Mouse (Mus musculus): ENCODE measurements around the gene Rbm6. TPM values are rescaled to one million over a fixed set of nuclear protein-coding genes. Genes with fewer than 3 reads are reported as not detected.

The Rbm6 gene
- polyA plus RNA-seq, 1 experiment from 2014 or later, result 140 TPM

- ATAC-seq, result no peak
Observed at GRCm38 (mm10) chr9:107890260-107890659, 17.2 kb upstream of the Rbm6 start.

GRCm38 (mm10) chr9:107888267-107888850 lies 15.3 kb upstream of the Rbm6 start:
- Histone ChIP-seq H3K4me2 (ENCODE audit: low read length) (peak overlapping the region; percentile 71), H3K27ac (ENCODE audit: low read length) (peak overlapping the region; percentile 69), H3K9me3 (ENCODE audit: control insufficient read depth, low read length) (no peaks in the 10 kb centered on the region), H3K9ac (replicated peaks; ENCODE audit: low read depth, low read length) (peak overlapping the region; percentile 85), H3K4me3 (replicated peaks; ENCODE audit: low read length) (peak overlapping the region; percentile 84), H3K4me1 (replicated peaks; ENCODE audit: control insufficient read depth, insufficient read depth, low read length) (peaks cover 14% of the 10 kb centered on the region), H3K36me3 (ENCODE audit: control insufficient read depth, insufficient read depth) (no peaks in the 10 kb centered on the region), H3K27me3 (replicated peaks; ENCODE audit: control insufficient read depth, insufficient read depth, low read length) (0 out of 2 replicates have a peak, but pooled peaks cover 2% of the 10 kb centered on the region)
- ATAC-seq, result peak; percentile 72
- under 1% methylated on average over 18 of the region's 18 CpGs for WGBS

More at GRCm38 (mm10) chr9:107890260-107890659, 17.2 kb upstream of the Rbm6 start:
- Histone ChIP-seq H3K27me3 (replicated peaks; ENCODE audit: control insufficient read depth, insufficient read depth, low read length) (0 out of 2 replicates have a peak, but pooled peaks cover 2% of the 10 kb centered on the region), H3K4me1 (replicated peaks; ENCODE audit: control insufficient read depth, insufficient read depth, low read length) (peaks cover 14% of the 10 kb centered on the region), H3K27ac (ENCODE audit: low read length) (no peak overlapping the region), H3K36me3 (ENCODE audit: control insufficient read depth, insufficient read depth) (no peaks in the 10 kb centered on the region), H3K9me3 (ENCODE audit: control insufficient read depth, low read length) (no peaks in the 10 kb centered on the region), H3K4me2 (ENCODE audit: low read length) (no peak overlapping the region), H3K4me3 (replicated peaks; ENCODE audit: low read length) (no peak overlapping the region), H3K9ac (replicated peaks; ENCODE audit: low read depth, low read length) (no peak overlapping the region)
- 94% methylated on average over 6 of the region's 6 CpGs for WGBS

GRCm38 (mm10) chr9:107887804-107888266 lies 14.8 kb upstream of the Rbm6 start, which contains the start of gene Mon1a:
Mon1a (plus strand) TSS chr9:107888151.
- 0 out of 2 replicates have a peak, but pooled peaks cover 2% of the 10 kb centered on the region for H3K27me3 ChIP-seq (replicated peaks; ENCODE audit: control insufficient read depth, insufficient read depth, low read length)
- peak within 1 kb of the TSS; percentile 69 for H3K27ac ChIP-seq (ENCODE audit: low read length)
- no peaks in the 10 kb centered on the region for H3K36me3 ChIP-seq (ENCODE audit: control insufficient read depth, insufficient read depth)
- H3K4me1 ChIP-seq (replicated peaks; ENCODE audit: control insufficient read depth, insufficient read depth, low read length), result peaks cover 14% of the 10 kb centered on the region
- no peaks in the 10 kb centered on the region for H3K9me3 ChIP-seq (ENCODE audit: control insufficient read depth, low read length)
- peak within 1 kb of the TSS; percentile 85 for H3K9ac ChIP-seq (replicated peaks; ENCODE audit: low read depth, low read length)
- peak within 1 kb of the TSS; percentile 71 for H3K4me2 ChIP-seq (ENCODE audit: low read length)
- under 1% methylated on average over 28 of the region's 28 CpGs for WGBS
- peak; percentile 97 for ATAC-seq
- peak within 1 kb of the TSS; percentile 84 for H3K4me3 ChIP-seq (replicated peaks; ENCODE audit: low read length)

- Histone ChIP-seq H3K9me3 (ENCODE audit: control insufficient read depth, low read length) (no peaks in the 10 kb centered on the region), H3K4me3 (replicated peaks; ENCODE audit: low read length) (no peak overlapping the region), H3K36me3 (ENCODE audit: control insufficient read depth, insufficient read depth) (no peaks in the 10 kb centered on the region), H3K27me3 (replicated peaks; ENCODE audit: control insufficient read depth, insufficient read depth, low read length) (no peaks in the 10 kb centered on the region), H3K9ac (replicated peaks; ENCODE audit: low read depth, low read length) (no peak overlapping the region), H3K4me1 (replicated peaks; ENCODE audit: control insufficient read depth, insufficient read depth, low read length) (no peaks in the 10 kb centered on the region), H3K4me2 (ENCODE audit: low read length) (no peak overlapping the region), H3K27ac (ENCODE audit: low read length) (no peak overlapping the region)
- 68% methylated on average over 4 of the region's 4 CpGs for whole genome bisulfite sequencing
- ATAC-seq, result no peak
Observed at GRCm38 (mm10) chr9:107880411-107880810, 7.4 kb upstream of the Rbm6 start.

GRCm38 (mm10) chr9:107872350-107873098 lies 513 bp downstream of the Rbm6 start:
- H3K27ac ChIP-seq (ENCODE audit: low read length), result peak overlapping the region; percentile 94
- H3K4me1 ChIP-seq (replicated peaks; ENCODE audit: control insufficient read depth, insufficient read depth, low read length), result peaks cover 16% of the 10 kb centered on the region
- H3K4me3 ChIP-seq (replicated peaks; ENCODE audit: low read length), result peak overlapping the region; percentile 92
- no peaks in the 10 kb centered on the region for H3K36me3 ChIP-seq (ENCODE audit: control insufficient read depth, insufficient read depth)
- H3K4me2 ChIP-seq (ENCODE audit: low read length), result peak overlapping the region; percentile 79
- ATAC-seq, result peak; percentile 100
- no peaks in the 10 kb centered on the region for H3K9me3 ChIP-seq (ENCODE audit: control insufficient read depth, low read length)
- no peaks in the 10 kb centered on the region for H3K27me3 ChIP-seq (replicated peaks; ENCODE audit: control insufficient read depth, insufficient read depth, low read length)
- peak overlapping the region; percentile 98 for H3K9ac ChIP-seq (replicated peaks; ENCODE audit: low read depth, low read length)
- under 1% methylated on average over 76 of the region's 80 CpGs for whole genome bisulfite sequencing

- Histone ChIP-seq H3K27me3 (replicated peaks; ENCODE audit: control insufficient read depth, insufficient read depth, low read length) (no peaks in the 10 kb centered on the region), H3K9ac (replicated peaks; ENCODE audit: low read depth, low read length) (no peak overlapping the region), H3K36me3 (ENCODE audit: control insufficient read depth, insufficient read depth) (no peaks in the 10 kb centered on the region), H3K4me3 (replicated peaks; ENCODE audit: low read length) (no peak overlapping the region), H3K4me1 (replicated peaks; ENCODE audit: control insufficient read depth, insufficient read depth, low read length) (peaks cover 6% of the 10 kb centered on the region), H3K4me2 (ENCODE audit: low read length) (no peak overlapping the region), H3K27ac (ENCODE audit: low read length) (no peak overlapping the region), H3K9me3 (ENCODE audit: control insufficient read depth, low read length) (no peaks in the 10 kb centered on the region)
- no peak for ATAC-seq
- WGBS, result 100% methylated on average over 2 of the region's 2 CpGs
Observed at GRCm38 (mm10) chr9:107866081-107866480, 7.0 kb downstream of the Rbm6 start.

- 83% methylated on average over 1 of the region's 1 CpGs for WGBS
- Histone ChIP-seq H3K4me1 (replicated peaks; ENCODE audit: control insufficient read depth, insufficient read depth, low read length) (peaks cover 2% of the 10 kb centered on the region), H3K27ac (ENCODE audit: low read length) (no peak overlapping the region), H3K4me3 (replicated peaks; ENCODE audit: low read length) (no peak overlapping the region), H3K9ac (replicated peaks; ENCODE audit: low read depth, low read length) (no peak overlapping the region), H3K36me3 (ENCODE audit: control insufficient read depth, insufficient read depth) (no peaks in the 10 kb centered on the region), H3K9me3 (ENCODE audit: control insufficient read depth, low read length) (no peaks in the 10 kb centered on the region), H3K27me3 (replicated peaks; ENCODE audit: control insufficient read depth, insufficient read depth, low read length) (no peaks in the 10 kb centered on the region), H3K4me2 (ENCODE audit: low read length) (no peak overlapping the region)
- no peak for ATAC-seq
Observed at GRCm38 (mm10) chr9:107864493-107864892, 8.5 kb downstream of the Rbm6 start.

DNA sequence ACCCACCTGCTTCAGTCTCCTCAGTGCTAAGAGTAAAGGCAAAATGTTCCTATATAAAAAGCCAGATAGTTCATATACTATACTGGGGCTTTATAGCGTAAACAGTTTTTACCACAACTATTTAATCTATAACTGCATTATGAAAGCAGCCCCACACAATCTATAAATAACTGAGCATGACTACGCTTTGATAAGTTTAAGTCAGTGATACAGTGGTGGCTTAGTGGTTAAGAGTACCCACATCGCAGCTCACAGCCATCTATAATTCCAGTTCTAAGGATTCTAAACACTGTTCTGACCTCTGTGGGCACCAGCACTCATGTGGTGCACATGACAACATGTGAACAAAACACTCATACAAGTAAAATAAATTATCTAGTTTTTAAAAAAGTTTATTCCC lies 14.7 kb downstream of the Rbm6 start:
- Histone ChIP-seq H3K27me3 (replicated peaks; ENCODE audit: control insufficient read depth, insufficient read depth, low read length) (no peaks in the 10 kb centered on the region), H3K27ac (ENCODE audit: low read length) (no peak overlapping the region), H3K4me2 (ENCODE audit: low read length) (no peak overlapping the region), H3K36me3 (ENCODE audit: control insufficient read depth, insufficient read depth) (peaks cover 7% of the 10 kb centered on the region; the same call in 1 of the 2 replicates), H3K4me1 (replicated peaks; ENCODE audit: control insufficient read depth, insufficient read depth, low read length) (no peaks in the 10 kb centered on the region), H3K4me3 (replicated peaks; ENCODE audit: low read length) (no peak overlapping the region), H3K9me3 (ENCODE audit: control insufficient read depth, low read length) (no peaks in the 10 kb centered on the region), H3K9ac (replicated peaks; ENCODE audit: low read depth, low read length) (no peak overlapping the region)
- WGBS, result 98% methylated on average over 3 of the region's 3 CpGs
- no peak for ATAC-seq

- Histone ChIP-seq H3K27me3 (replicated peaks; ENCODE audit: control insufficient read depth, insufficient read depth, low read length) (no peaks in the 10 kb centered on the region), H3K4me1 (replicated peaks; ENCODE audit: control insufficient read depth, insufficient read depth, low read length) (no peaks in the 10 kb centered on the region), H3K4me2 (ENCODE audit: low read length) (no peak overlapping the region), H3K36me3 (ENCODE audit: control insufficient read depth, insufficient read depth) (peaks cover 22% of the 10 kb centered on the region), H3K9ac (replicated peaks; ENCODE audit: low read depth, low read length) (no peak overlapping the region), H3K4me3 (replicated peaks; ENCODE audit: low read length) (no peak overlapping the region), H3K9me3 (ENCODE audit: control insufficient read depth, low read length) (no peaks in the 10 kb centered on the region), H3K27ac (ENCODE audit: low read length) (no peak overlapping the region)
- no peak for ATAC-seq
- 97% methylated on average over 7 of the region's 7 CpGs for WGBS
Observed at GRCm38 (mm10) chr9:107848922-107849321, 24.1 kb downstream of the Rbm6 start.
